Mouse (Mus musculus) kidney, postnatal 0 days (tissue): Measurements from ENCODE around the gene Zfp787. TPM values are rescaled to one million over a fixed set of nuclear protein-coding genes. Genes with fewer than 3 reads are reported as not detected.

Experiments used
- ATAC-seq: fragments of 200-750 bp; cut with Nextera tagmentation; replicated peaks from 2 replicates; pipeline ENCODE4 v1.8.0; 2017; ENCODE audit warnings: low read depth, moderate number of reproducible peaks, moderate TSS enrichment, moderate library complexity; ENCODE audit not compliant: low FRiP score
- DNase-seq: peaks from one replicate; pipeline ENCODE4 v3.0.0-alpha.2; 2016; ENCODE audit warnings: low spot score
- H3K27ac ChIP-seq: fragments of 300-500 bp; sonication (generic); 2 replicates; pipeline ENCODE4 v1.5.1; 2014; ENCODE audit warnings: mild to moderate bottlenecking
- H3K27me3 ChIP-seq: fragments of 300-500 bp; sonication (generic); 2 replicates; pipeline ENCODE4 v1.6.1; 2014; ENCODE audit warnings: low read length, mixed read lengths; ENCODE audit not compliant: insufficient read depth
- H3K36me3 ChIP-seq: fragments of 300-500 bp; sonication (generic); 2 replicates; pipeline ENCODE4 v1.6.1; 2014; ENCODE audit warnings: low read length, mixed read lengths; ENCODE audit not compliant: insufficient read depth
- H3K4me1 ChIP-seq: fragments of 300-500 bp; sonication (generic); replicated peaks from 2 replicates; pipeline ENCODE4 v1.6.1; 2014; ENCODE audit warnings: antibody characterized with exemption, low read length, mixed read lengths; ENCODE audit not compliant: insufficient read depth
- H3K4me2 ChIP-seq: fragments of 300-500 bp; sonication (generic); 2 replicates; pipeline ENCODE4 v1.6.1; 2014; ENCODE audit warnings: mild to moderate bottlenecking, low read length, moderate library complexity, mixed read lengths
- H3K4me3 ChIP-seq: fragments of 300-500 bp; sonication (generic); replicated peaks from 2 replicates; pipeline ENCODE4 v1.5.1; 2014; ENCODE audit warnings: low read depth, low read length
- H3K9ac ChIP-seq: fragments of 300-500 bp; sonication (generic); 2 replicates; pipeline ENCODE4 v1.6.1; 2014; ENCODE audit warnings: low read depth, low read length
- H3K9me3 ChIP-seq: fragments of 300-500 bp; sonication (generic); replicated peaks from 2 replicates; pipeline ENCODE4 v1.6.1; 2016; ENCODE audit warnings: low read length, inconsistent platforms, mixed read lengths
- CTCF ChIP-seq: IDR thresholded peaks from 2 replicates; pipeline ENCODE4 v1.5.1; 2016; ENCODE audit warnings: antibody characterized with exemption, low read depth, mild to moderate bottlenecking, moderate library complexity
- WGBS: fragments of 180-500 bp; shearing (Covaris S2); extraction: QIAGEN DNeasy Blood & Tissue Kit; methylation state at CpG from one replicate; pipeline ENCODE4 v1.1.7; 2014; 5-methylcytosine and 5-hydroxymethylcytosine counted together
- polyA plus RNA-seq: library from polyadenylated mRNA; unstranded; fragments of >200 nt; fragmentation: Nextera tagmentation; extraction: Ambion mirVana; gene quantifications from 2 replicates; pipeline ENCODE4 v1.2.1, GENCODE M21; 2015

The Zfp787 gene
- polyA plus RNA-seq, 1 experiment from 2014 or later, result 72.0 TPM

DNA sequence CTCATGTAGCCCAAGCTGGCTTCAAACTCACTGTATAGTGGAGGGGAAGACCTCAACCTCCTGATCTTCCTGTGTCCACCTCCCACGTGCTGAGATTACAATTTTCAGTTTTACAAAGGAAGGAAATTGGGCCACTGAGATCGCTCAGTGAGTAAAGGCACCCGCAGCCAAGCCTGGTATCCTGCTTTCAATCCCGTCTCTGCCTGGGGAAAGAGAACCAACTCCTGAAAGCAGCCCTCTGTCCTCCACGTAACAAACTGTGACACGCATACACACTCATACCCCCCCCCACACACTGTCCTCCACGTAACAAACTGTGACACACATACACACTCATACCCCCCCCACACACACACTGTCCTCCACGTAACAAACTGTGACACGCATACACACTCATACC is 14.6 kb upstream of the Zfp787 start:
- Histone ChIP-seq H3K4me2 (no peak overlapping the region), H3K27ac (no peak overlapping the region), H3K9ac (no peak overlapping the region), H3K27me3 (no peaks in the 10 kb centered on the region), H3K4me3 (no peak overlapping the region), H3K36me3 (0 out of 2 replicates have a peak, but pooled peaks cover 2% of the 10 kb centered on the region), H3K9me3 (no peaks in the 10 kb centered on the region), H3K4me1 (peaks cover 5% of the 10 kb centered on the region; the same call in 1 of the 2 replicates)
- WGBS, result 68% methylated on average over 9 of the region's 9 CpGs
- no peak for TF ChIP-seq CTCF
- ATAC-seq (no peak), DNase-seq (no peak)

DNA sequence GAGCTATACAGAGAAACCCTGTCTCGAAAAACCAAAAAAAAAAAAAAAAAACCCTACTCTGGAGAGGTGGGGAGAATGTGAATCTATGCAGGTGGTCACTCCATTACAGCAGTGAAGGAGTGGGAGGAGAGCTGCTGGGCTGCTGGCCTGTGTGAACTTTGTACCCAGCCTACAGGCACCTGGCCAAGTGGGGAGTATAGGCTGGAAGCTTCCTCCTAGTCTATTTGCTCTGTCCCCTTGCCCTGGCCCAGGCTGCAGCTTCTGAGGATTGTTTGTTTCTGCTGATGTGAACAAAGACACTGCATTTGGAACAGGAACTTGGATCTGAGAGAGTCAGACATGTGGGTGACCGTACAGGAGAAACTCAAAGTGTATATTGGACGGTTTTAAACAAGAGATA is 13.6 kb upstream of the Zfp787 start:
- peaks cover 5% of the 10 kb centered on the region; the same call in 1 of the 2 replicates for H3K4me1 ChIP-seq
- peak overlapping the region; percentile 54; the same call in 1 of the 2 replicates for H3K27ac ChIP-seq
- ATAC-seq, result peak; percentile 23; the same call in 1 of the 2 replicates
- WGBS, result 54% methylated on average over 3 of the region's 3 CpGs
- no peaks in the 10 kb centered on the region for H3K36me3 ChIP-seq
- no peak overlapping the region for H3K4me3 ChIP-seq
- H3K9ac ChIP-seq, result no peak overlapping the region
- no peaks in the 10 kb centered on the region for H3K9me3 ChIP-seq
- H3K27me3 ChIP-seq, result no peaks in the 10 kb centered on the region
- DNase-seq, result no peak
- H3K4me2 ChIP-seq, result no peak overlapping the region
- TF ChIP-seq CTCF, result no peak

DNA sequence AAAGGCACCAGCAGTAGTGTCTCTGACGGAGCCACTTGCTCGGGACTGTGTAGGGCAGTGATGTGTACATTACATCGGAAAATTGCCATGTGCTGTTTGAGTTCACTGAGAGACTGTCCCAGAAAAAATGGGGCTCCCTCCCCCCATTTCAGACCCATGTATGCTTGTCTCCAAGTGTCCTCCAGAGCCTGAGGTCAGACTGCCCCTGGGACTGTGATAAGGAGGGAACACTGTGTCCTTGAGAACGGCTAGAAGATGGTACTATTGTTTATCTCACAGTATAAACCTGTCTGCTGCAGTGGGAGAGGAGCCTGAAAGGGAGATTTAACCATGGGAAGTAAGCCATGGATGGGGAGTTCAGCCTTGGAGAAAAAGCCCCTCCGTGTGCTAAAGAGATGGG is 8.9 kb upstream of the Zfp787 start:
- Histone ChIP-seq H3K9me3 (no peaks in the 10 kb centered on the region), H3K9ac (no peak overlapping the region), H3K4me3 (no peak overlapping the region), H3K4me1 (no peaks in the 10 kb centered on the region), H3K27me3 (no peaks in the 10 kb centered on the region), H3K27ac (no peak overlapping the region), H3K4me2 (no peak overlapping the region), H3K36me3 (no peaks in the 10 kb centered on the region)
- 61% methylated on average over 5 of the region's 5 CpGs for WGBS
- ATAC-seq, result no peak
- no peak for DNase-seq
- TF ChIP-seq CTCF, result no peak

DNA sequence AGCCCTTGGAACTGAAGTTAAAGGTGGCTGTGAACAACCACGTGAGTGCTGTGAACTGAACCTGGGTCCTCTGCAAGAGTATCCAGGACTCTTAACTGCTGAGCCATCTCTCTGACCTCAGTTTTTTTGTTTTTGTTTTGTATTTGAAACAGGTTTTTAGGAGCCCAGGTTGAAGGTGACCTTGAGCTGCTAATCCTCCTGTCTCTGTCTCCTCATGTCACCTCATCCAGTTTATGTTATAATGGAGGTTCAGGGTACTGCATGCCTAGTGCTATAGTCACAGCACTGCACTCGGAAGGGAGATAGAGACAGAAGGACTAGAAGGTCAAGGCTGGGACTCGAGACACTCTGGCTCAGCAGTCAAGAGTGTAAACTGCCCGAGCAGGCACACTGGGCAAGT is 6.4 kb upstream of the Zfp787 start:
- DNase-seq (no peak), ATAC-seq (no peak)
- Histone ChIP-seq H3K4me1 (peaks cover 6% of the 10 kb centered on the region; the same call in 1 of the 2 replicates), H3K27me3 (no peaks in the 10 kb centered on the region), H3K9me3 (no peaks in the 10 kb centered on the region), H3K36me3 (no peaks in the 10 kb centered on the region), H3K4me3 (no peak overlapping the region), H3K9ac (no peak overlapping the region), H3K4me2 (no peak overlapping the region), H3K27ac (no peak overlapping the region)
- TF ChIP-seq CTCF, result no peak
- WGBS, result 81% methylated on average over 4 of the region's 4 CpGs

DNA sequence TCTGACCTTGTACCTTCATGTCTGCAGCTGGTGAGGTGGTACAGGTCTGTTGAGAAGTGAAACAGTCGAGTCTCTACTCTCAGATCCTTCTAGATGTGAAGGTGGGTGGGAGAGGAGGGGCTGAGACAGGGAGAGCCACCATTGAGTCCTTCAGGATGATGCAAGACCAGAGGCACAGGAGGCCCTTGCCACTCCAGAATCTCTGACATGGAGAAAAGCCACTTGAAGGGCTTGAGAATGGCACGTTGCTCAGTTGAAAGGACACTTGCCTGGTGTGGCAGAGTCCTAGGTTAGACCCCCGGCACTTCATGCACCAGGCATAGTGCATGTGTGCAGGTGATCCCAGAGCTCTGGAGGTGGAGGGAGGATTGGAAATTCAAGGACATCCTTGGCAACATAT is 5.7 kb upstream of the Zfp787 start:
- no peaks in the 10 kb centered on the region for H3K9me3 ChIP-seq
- no peaks in the 10 kb centered on the region for H3K36me3 ChIP-seq
- no peak for TF ChIP-seq CTCF
- peaks cover 6% of the 10 kb centered on the region; the same call in 1 of the 2 replicates for H3K4me1 ChIP-seq
- H3K27me3 ChIP-seq, result no peaks in the 10 kb centered on the region
- H3K9ac ChIP-seq, result no peak overlapping the region
- ATAC-seq (no peak), DNase-seq (no peak)
- no peak overlapping the region for H3K27ac ChIP-seq
- no peak overlapping the region for H3K4me2 ChIP-seq
- 50% methylated on average over 3 of the region's 3 CpGs for WGBS
- H3K4me3 ChIP-seq, result no peak overlapping the region

DNA sequence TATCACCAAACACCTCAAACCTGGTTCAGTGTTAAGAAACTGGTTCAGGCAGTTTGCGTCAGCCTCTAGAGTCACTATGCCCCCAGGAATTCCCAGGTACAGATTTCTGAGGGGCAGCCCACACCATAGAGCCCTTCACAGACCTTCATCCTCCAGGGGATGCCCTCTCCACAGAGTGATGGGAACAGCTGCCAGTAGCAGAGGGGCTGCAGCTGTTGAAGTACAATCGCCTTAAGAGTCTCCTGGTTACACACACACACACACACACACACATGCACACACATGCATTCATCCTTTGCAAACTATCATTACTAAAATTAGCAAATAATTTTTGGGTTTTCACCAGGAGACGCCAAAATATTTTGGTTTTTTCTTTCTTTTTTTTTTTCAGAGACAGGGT is 3.8 kb upstream of the Zfp787 start:
- DNase-seq (no peak), ATAC-seq (no peak)
- Histone ChIP-seq H3K36me3 (no peaks in the 10 kb centered on the region), H3K4me2 (no peak overlapping the region), H3K9me3 (no peaks in the 10 kb centered on the region), H3K27ac (no peak overlapping the region), H3K27me3 (no peaks in the 10 kb centered on the region), H3K9ac (no peak overlapping the region), H3K4me3 (no peak overlapping the region), H3K4me1 (peaks cover 6% of the 10 kb centered on the region; the same call in 1 of the 2 replicates)
- 79% methylated on average over 3 of the region's 3 CpGs for WGBS
- TF ChIP-seq CTCF, result no peak

DNA sequence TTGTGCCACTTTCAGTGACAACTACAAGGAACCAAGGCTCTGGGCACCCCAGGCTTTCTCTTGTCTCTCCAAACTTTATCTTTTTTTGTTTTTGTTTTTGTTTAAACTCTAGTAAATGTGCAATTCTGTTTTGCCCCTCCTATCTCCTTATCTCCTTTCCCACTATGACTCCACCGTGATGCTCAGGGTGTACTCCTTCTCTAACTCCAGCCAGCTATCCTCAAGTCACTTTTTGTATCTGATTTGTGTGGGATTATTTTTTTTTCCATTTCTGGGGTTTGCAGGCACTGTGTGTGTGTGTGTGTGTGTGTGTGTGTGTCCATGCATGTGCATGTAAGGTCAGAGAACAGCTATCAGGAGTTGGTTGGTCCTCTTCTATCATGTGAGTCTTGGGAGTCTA is 1.7 kb upstream of the Zfp787 start:
- Histone ChIP-seq H3K4me3 (no peak overlapping the region), H3K9ac (no peak overlapping the region), H3K27ac (peak overlapping the region; percentile 96), H3K9me3 (no peaks in the 10 kb centered on the region), H3K36me3 (no peaks in the 10 kb centered on the region), H3K4me2 (peak overlapping the region; percentile 10; the same call in 1 of the 2 replicates), H3K27me3 (no peaks in the 10 kb centered on the region), H3K4me1 (peaks cover 17% of the 10 kb centered on the region)
- ATAC-seq (no peak), DNase-seq (no peak)
- TF ChIP-seq CTCF, result no peak
- WGBS, result 56% methylated on average over 1 of the region's 1 CpGs
